Mouse (Mus musculus): Measurements from ENCODE around the gene Tpbgl. TPM values are rescaled to one million over a fixed set of nuclear protein-coding genes. Genes with fewer than 3 reads are reported as not detected.

Gene Tpbgl
- polyA plus RNA-seq (2014; fragmentation: Illumina TruSeq; extraction: RNeasy Lipid Tissue Mini Kit (QIAGEN cat#74804)), result 1.4 TPM

DNA sequence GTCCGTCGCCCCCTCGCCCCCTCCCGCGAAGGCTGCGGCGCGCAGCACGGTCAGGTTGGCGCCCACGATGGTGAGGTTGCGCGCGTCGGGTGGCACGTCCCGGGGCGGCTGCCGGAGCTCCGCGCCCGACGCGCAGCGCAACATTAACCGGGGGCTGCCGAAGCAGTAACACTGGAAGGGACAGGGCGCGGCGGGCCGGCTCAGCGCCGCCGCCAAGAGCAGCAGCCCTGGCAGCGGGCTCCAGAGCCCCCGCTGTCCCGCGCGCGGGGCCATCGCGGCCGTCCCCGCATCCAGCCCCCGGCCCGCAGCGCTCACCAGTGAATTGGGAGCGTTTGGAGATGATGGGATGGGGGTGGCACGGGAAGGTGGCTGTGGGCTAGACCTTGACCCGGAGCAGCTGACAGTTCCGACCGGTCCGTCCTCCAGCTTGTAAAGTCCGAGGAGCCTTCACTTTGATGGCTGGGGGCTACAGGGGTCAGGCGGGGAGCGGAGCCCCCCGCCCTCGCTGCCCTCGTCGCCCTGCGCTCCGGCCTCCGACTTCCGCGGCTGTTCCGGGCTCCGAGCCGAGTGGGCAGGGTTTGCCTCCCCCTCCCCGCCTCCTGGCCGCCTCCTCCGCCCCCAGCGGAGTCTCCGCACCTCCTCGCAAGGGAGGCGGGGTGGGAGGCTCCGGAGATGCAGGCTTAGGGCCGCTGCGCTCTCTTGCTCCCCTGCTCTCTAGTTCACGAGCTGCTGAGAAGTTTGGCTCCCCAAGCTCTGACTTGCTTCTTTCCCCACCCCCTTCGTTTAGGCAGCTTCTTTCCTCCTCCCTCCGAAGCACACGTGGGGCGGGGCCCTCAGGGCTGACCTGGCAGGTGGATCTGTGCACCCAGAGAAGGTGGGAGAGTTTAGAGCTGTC is at the start of gene Tpbgl:
Gene Tpbgl, minus strand, starts transcription at position 728 of the 895 bp plus-strand sequence.

Other genes starting within 250 kb of the Tpbgl start
- 0.31 TPM for gene Gdpd5, start 245.7 kb downstream of the Tpbgl start, polyA plus RNA-seq (2014; fragmentation: Illumina TruSeq; extraction: RNeasy Lipid Tissue Mini Kit (QIAGEN cat#74804))
- gene Klhl35, start 161.1 kb downstream of the Tpbgl start, polyA plus RNA-seq (2014; fragmentation: Illumina TruSeq; extraction: RNeasy Lipid Tissue Mini Kit (QIAGEN cat#74804)), result not detected
- gene Rps3, start 143.4 kb downstream of the Tpbgl start, polyA plus RNA-seq (2014; fragmentation: Illumina TruSeq; extraction: RNeasy Lipid Tissue Mini Kit (QIAGEN cat#74804)), result 1,328 TPM
- 11.7 TPM for gene Arrb1, start 91.6 kb downstream of the Tpbgl start, polyA plus RNA-seq (2014; fragmentation: Illumina TruSeq; extraction: RNeasy Lipid Tissue Mini Kit (QIAGEN cat#74804))
- gene Slco2b1, start 84.2 kb upstream of the Tpbgl start, polyA plus RNA-seq (2014; fragmentation: Illumina TruSeq; extraction: RNeasy Lipid Tissue Mini Kit (QIAGEN cat#74804)), result 7.7 TPM
- not detected for gene Olfr520, start 103.2 kb upstream of the Tpbgl start, polyA plus RNA-seq (2014; fragmentation: Illumina TruSeq; extraction: RNeasy Lipid Tissue Mini Kit (QIAGEN cat#74804))
- not detected for gene Olfr521, start 136.4 kb upstream of the Tpbgl start, polyA plus RNA-seq (2014; fragmentation: Illumina TruSeq; extraction: RNeasy Lipid Tissue Mini Kit (QIAGEN cat#74804))
- 57.4 TPM for gene Neu3, start 201.3 kb upstream of the Tpbgl start, polyA plus RNA-seq (2014; fragmentation: Illumina TruSeq; extraction: RNeasy Lipid Tissue Mini Kit (QIAGEN cat#74804))
- gene Xrra1, start 232.0 kb upstream of the Tpbgl start, polyA plus RNA-seq (2014; fragmentation: Illumina TruSeq; extraction: RNeasy Lipid Tissue Mini Kit (QIAGEN cat#74804)), result not detected
- 370 TPM for gene Spcs2, start 236.4 kb upstream of the Tpbgl start, polyA plus RNA-seq (2014; fragmentation: Illumina TruSeq; extraction: RNeasy Lipid Tissue Mini Kit (QIAGEN cat#74804))